Mouse (Mus musculus): ENCODE measurements around the gene Klhl13. TPM values are rescaled to one million over a fixed set of nuclear protein-coding genes. Genes with fewer than 3 reads are reported as not detected.

Klhl13 gene
- 6.2 TPM for polyA plus RNA-seq (2014; fragmentation: Illumina TruSeq; extraction: RNeasy Lipid Tissue Mini Kit (QIAGEN cat#74804); ENCODE audit: low replicate concordance)

GRCm38 (mm10) chrX:23364514-23365381, at the start of gene Klhl13:
Gene Klhl13, minus strand, starts transcription at chrX:23365082.

Measured in small intestine, adult 10 weeks (tissue).